Mouse (Mus musculus) olfactory bulb, adult 2 months (tissue): Measurements from ENCODE around the gene Map3k11.

Source experiments
- CTCF ChIP-seq: fragments of 200-500 bp; IDR thresholded peaks from 2 replicates; pipeline ENCODE4 v1.5.1; 2012; ENCODE audit warnings: low read depth, mild to moderate bottlenecking, low read length, moderate library complexity; ENCODE audit not compliant: insufficient read depth
- POLR2A ChIP-seq: fragments of 200-500 bp; IDR thresholded peaks from 2 replicates; pipeline ENCODE4 v1.6.1; 2012; ENCODE audit warnings: mild to moderate bottlenecking, low read depth, low read length, moderate library complexity; ENCODE audit not compliant: insufficient read depth

GRCm38 (mm10) chr19:5654720-5655298 lies 33.7 kb upstream of the Map3k11 start:
- TF ChIP-seq POLR2A, result no peak
- no peak for TF ChIP-seq CTCF
